Mouse (Mus musculus): ENCODE data around the gene Olfr1375.
"Not testable (repeated sequence)": the region's sequence is repeated elsewhere in the genome, so short reads cannot be mapped to it uniquely, and the experiment has no call there.

The Olfr1375 gene

GRCm38 (mm10) chr11:51047809-51048208, at the start of gene Olfr1375:
TSS of gene Olfr1375 (plus strand) at chr11:51048109.
- not testable (repeated sequence) for DNase-seq (ENCODE audit: low read depth, low spot score)

- DNase-seq (ENCODE audit: low read depth, low spot score) = no peak
Measured at GRCm38 (mm10) chr11:51003296-51003695, 44.6 kb upstream of the Olfr1375 start, which contains the start of gene Olfr51. TSS of gene Olfr51 (plus strand) at chr11:51003596.

- DNase-seq (ENCODE audit: low read depth, low spot score) = no peak
Measured at GRCm38 (mm10) chr11:51011821-51012220, 36.1 kb upstream of the Olfr1375 start.

- no peak for DNase-seq (ENCODE audit: low read depth, low spot score)
Measured at GRCm38 (mm10) chr11:51013936-51014335, 34.0 kb upstream of the Olfr1375 start, which contains the start of gene Olfr54. TSS of gene Olfr54 (plus strand) at chr11:51014236.

GRCm38 (mm10) chr11:51016341-51016740, 31.6 kb upstream of the Olfr1375 start:
- DNase-seq (ENCODE audit: low read depth, low spot score) = no peak

- not testable (repeated sequence) for DNase-seq (ENCODE audit: low read depth, low spot score)
Measured at GRCm38 (mm10) chr11:51026811-51027210, 21.1 kb upstream of the Olfr1375 start.

- DNase-seq (ENCODE audit: low read depth, low spot score) = not testable (repeated sequence)
Measured at GRCm38 (mm10) chr11:51029381-51029780, 18.5 kb upstream of the Olfr1375 start.

- no peak for DNase-seq (ENCODE audit: low read depth, low spot score)
Measured at GRCm38 (mm10) chr11:51030225-51030624, 17.7 kb upstream of the Olfr1375 start.

- DNase-seq (ENCODE audit: low read depth, low spot score) = no peak
Measured at GRCm38 (mm10) chr11:51032851-51033250, 15.1 kb upstream of the Olfr1375 start.

GRCm38 (mm10) chr11:51034141-51034540, 13.8 kb upstream of the Olfr1375 start:
- DNase-seq (ENCODE audit: low read depth, low spot score) = not testable (repeated sequence)

GRCm38 (mm10) chr11:51035951-51036350, 12.0 kb upstream of the Olfr1375 start:
- no peak for DNase-seq (ENCODE audit: low read depth, low spot score)

GRCm38 (mm10) chr11:51044776-51045175, 3.1 kb upstream of the Olfr1375 start:
- not testable (repeated sequence) for DNase-seq (ENCODE audit: low read depth, low spot score)

- DNase-seq (ENCODE audit: low read depth, low spot score) = no peak
Measured at GRCm38 (mm10) chr11:51051678-51052077, 3.8 kb downstream of the Olfr1375 start.

- DNase-seq (ENCODE audit: low read depth, low spot score) = no peak
Measured at GRCm38 (mm10) chr11:51053230-51053629, 5.3 kb downstream of the Olfr1375 start.

- peak; percentile 76 for DNase-seq (ENCODE audit: low read depth, low spot score)
Measured at GRCm38 (mm10) chr11:51059151-51059571, 11.3 kb downstream of the Olfr1375 start, which contains the start of gene Zfp354a. TSS of gene Zfp354a (plus strand) at chr11:51059257.

- DNase-seq (ENCODE audit: low read depth, low spot score) = no peak
Measured at GRCm38 (mm10) chr11:51059640-51060039, 11.7 kb downstream of the Olfr1375 start.

- DNase-seq (ENCODE audit: low read depth, low spot score) = no peak
Measured at GRCm38 (mm10) chr11:51060981-51061380, 13.1 kb downstream of the Olfr1375 start.

- no peak for DNase-seq (ENCODE audit: low read depth, low spot score)
Measured at GRCm38 (mm10) chr11:51063276-51063675, 15.4 kb downstream of the Olfr1375 start.

- DNase-seq (ENCODE audit: low read depth, low spot score) = peak; percentile 60
Measured at GRCm38 (mm10) chr11:51063841-51064240, 15.9 kb downstream of the Olfr1375 start.

GRCm38 (mm10) chr11:51084527-51084926, 36.6 kb downstream of the Olfr1375 start:
- no peak for DNase-seq (ENCODE audit: low read depth, low spot score)

- DNase-seq (ENCODE audit: low read depth, low spot score) = no peak
Measured at GRCm38 (mm10) chr11:51085269-51085668, 37.4 kb downstream of the Olfr1375 start.
